Mouse (Mus musculus) megakaryocyte, embryonic 14.5 days (primary cell): ENCODE measurements around the gene Gabrb1.

Experiments
- FLI1 ChIP-seq: IDR thresholded peaks from 2 replicates; pipeline ENCODE4 v1.6.1; 2012; ENCODE audit warnings: low read length, inconsistent platforms, mixed read lengths
- GATA1 ChIP-seq: IDR thresholded peaks from 3 replicates; pipeline ENCODE4 v1.6.1; 2012; ENCODE audit warnings: mixed read lengths, low read length, inconsistent platforms, borderline replicate concordance

DNA sequence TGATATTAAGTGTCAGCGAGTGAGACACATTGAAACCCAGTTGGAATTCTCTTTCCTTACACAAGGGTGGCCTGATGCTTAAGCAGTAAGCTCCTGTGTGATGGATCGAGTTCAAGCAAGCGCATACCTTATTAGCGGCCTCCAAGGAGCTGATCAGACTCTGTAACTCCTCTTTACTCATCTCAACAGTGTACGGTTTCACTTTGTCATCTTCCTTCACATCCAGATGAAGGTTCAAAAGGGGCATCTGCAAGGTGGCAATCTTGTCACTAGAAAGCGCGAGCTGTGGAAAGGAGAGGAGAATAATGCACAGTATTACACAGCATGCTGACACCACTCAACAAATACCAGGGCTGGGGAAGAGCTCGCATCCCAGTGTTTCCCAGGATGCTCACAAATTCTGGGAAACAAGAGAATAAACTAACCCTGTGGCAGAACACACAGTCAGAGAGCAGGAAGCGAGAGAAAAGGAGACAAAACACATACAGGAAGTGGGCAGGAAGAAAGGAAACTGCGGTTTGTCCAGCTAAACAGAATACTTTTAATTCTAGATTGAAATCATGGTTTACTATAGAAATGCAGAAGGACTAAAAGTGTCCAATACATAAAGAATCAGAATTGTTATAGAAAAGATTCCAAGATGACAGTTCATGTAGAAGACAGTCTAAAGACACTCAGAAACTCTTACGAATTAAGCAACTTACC, 503.0 kb downstream of the Gabrb1 start:
- TF ChIP-seq GATA1: no peak
- no peak for TF ChIP-seq FLI1
